Mouse (Mus musculus) stomach, embryonic 14.5 days (tissue): ENCODE data around the gene Phf23. TPM values are rescaled to one million over a fixed set of nuclear protein-coding genes. Genes with fewer than 3 reads are reported as not detected.
A peak's percentile ranks its signal among the peaks of the same experiment; 100 is the strongest.

Experiments
- ATAC-seq: fragments of 200-750 bp; cut with Nextera tagmentation; 2 replicates; pipeline ENCODE4 v1.8.0; 2017; ENCODE audit warnings: low read depth, moderate TSS enrichment; ENCODE audit not compliant: insufficient number of reproducible peaks, insufficient read depth, low FRiP score
- H3K27ac ChIP-seq: fragments of 300-500 bp; sonication (generic); 2 replicates; pipeline ENCODE4 v1.5.1; 2014; ENCODE audit warnings: mild to moderate bottlenecking, low read length, moderate library complexity, mixed read lengths
- H3K27me3 ChIP-seq: fragments of 300-500 bp; sonication (generic); 2 replicates; pipeline ENCODE4 v1.6.1; 2014; ENCODE audit warnings: low read length, control low read depth, mixed read lengths; ENCODE audit not compliant: control insufficient read depth, insufficient read depth
- H3K36me3 ChIP-seq: fragments of 300-500 bp; sonication (generic); 2 replicates; pipeline ENCODE4 v1.6.1; 2014; ENCODE audit warnings: mild to moderate bottlenecking, control low read depth, low read length, moderate library complexity, mixed read lengths; ENCODE audit not compliant: control insufficient read depth, insufficient read depth
- H3K4me1 ChIP-seq: fragments of 300-500 bp; sonication (generic); 2 replicates; pipeline ENCODE4 v1.6.1; 2014; ENCODE audit warnings: low read length, control low read depth, mixed read lengths; ENCODE audit not compliant: control insufficient read depth, insufficient read depth
- H3K4me2 ChIP-seq: fragments of 300-500 bp; sonication (generic); replicated peaks from 2 replicates; pipeline ENCODE4 v1.6.1; 2014; ENCODE audit warnings: low read depth, low read length, control low read depth
- H3K4me3 ChIP-seq: fragments of 300-500 bp; sonication (generic); 2 replicates; pipeline ENCODE4 v1.5.1; 2014; ENCODE audit warnings: low read depth, low read length, control low read depth
- H3K9ac ChIP-seq: fragments of 300-500 bp; sonication (generic); replicated peaks from 2 replicates; pipeline ENCODE4 v1.6.1; 2014; ENCODE audit warnings: low read depth, mild to moderate bottlenecking, control low read depth, low read length, moderate library complexity, mixed read lengths
- H3K9me3 ChIP-seq: fragments of 300-500 bp; sonication (generic); 2 replicates; pipeline ENCODE4 v1.6.1; 2016; ENCODE audit warnings: low read depth, low read length, control low read depth; ENCODE audit not compliant: control insufficient read depth
- whole genome bisulfite sequencing: fragments of 180-500 bp; shearing (Covaris S2); extraction: QIAGEN DNeasy Blood & Tissue Kit; methylation state at CpG from one replicate; pipeline ENCODE4 v1.1.7; 2014; 5-methylcytosine and 5-hydroxymethylcytosine counted together
- polyA plus RNA-seq: library from polyadenylated mRNA; unstranded; fragments of >200 nt; fragmentation: Nextera tagmentation; extraction: Ambion mirVana; gene quantifications from 2 replicates; pipeline ENCODE4 v1.2.1, GENCODE M21; 2014

Gene Phf23
- polyA plus RNA-seq, 1 experiment from 2014 or later, result 47.9 TPM

GRCm38 (mm10) chr11:69992396-69992795 is 3.2 kb upstream of the Phf23 start:
- no peaks in the 10 kb centered on the region for H3K27me3 ChIP-seq
- H3K4me1 ChIP-seq, result peaks cover 10% of the 10 kb centered on the region
- H3K4me2 ChIP-seq, result peak overlapping the region; percentile 63
- peak overlapping the region; percentile 74 for H3K4me3 ChIP-seq
- ATAC-seq, result no peak
- H3K27ac ChIP-seq, result no peak overlapping the region
- H3K9ac ChIP-seq, result peak overlapping the region; percentile 81
- 77% methylated on average over 10 of the region's 10 CpGs for WGBS
- H3K36me3 ChIP-seq, result peaks cover 24% of the 10 kb centered on the region
- no peaks in the 10 kb centered on the region for H3K9me3 ChIP-seq

GRCm38 (mm10) chr11:69992932-69993331 is 2.6 kb upstream of the Phf23 start:
- ATAC-seq, result no peak
- H3K9me3 ChIP-seq, result no peaks in the 10 kb centered on the region
- peak overlapping the region; percentile 63 for H3K4me2 ChIP-seq
- H3K36me3 ChIP-seq, result peaks cover 28% of the 10 kb centered on the region
- 0 out of 2 replicates have a peak overlapping the region, but pooled peaks have one; percentile 81 for H3K9ac ChIP-seq
- H3K27ac ChIP-seq, result no peak overlapping the region
- H3K4me1 ChIP-seq, result peaks cover 15% of the 10 kb centered on the region
- H3K27me3 ChIP-seq, result no peaks in the 10 kb centered on the region
- peak overlapping the region; percentile 74; the same call in 1 of the 2 replicates for H3K4me3 ChIP-seq
- WGBS, result 83% methylated on average over 3 of the region's 3 CpGs

- peaks cover 29% of the 10 kb centered on the region for H3K36me3 ChIP-seq
- 0 out of 2 replicates have a peak overlapping the region, but pooled peaks have one; percentile 65 for H3K4me3 ChIP-seq
- no peak overlapping the region for H3K9ac ChIP-seq
- no peak for ATAC-seq
- no peaks in the 10 kb centered on the region for H3K9me3 ChIP-seq
- H3K4me2 ChIP-seq, result peak overlapping the region; percentile 30; the same call in 1 of the 2 replicates
- 88% methylated on average over 11 of the region's 11 CpGs for WGBS
- peaks cover 15% of the 10 kb centered on the region for H3K4me1 ChIP-seq
- no peak overlapping the region for H3K27ac ChIP-seq
- no peaks in the 10 kb centered on the region for H3K27me3 ChIP-seq
These were observed 1.0 kb upstream of the Phf23 start for GRCm38 (mm10) chr11:69994401-69995090.

GRCm38 (mm10) chr11:69996161-69997061 is 834 bp downstream of the Phf23 start:
- Histone ChIP-seq H3K4me1 (peaks cover 16% of the 10 kb centered on the region), H3K9me3 (no peaks in the 10 kb centered on the region)
- 2% methylated on average over 65 of the region's 66 CpGs for WGBS

GRCm38 (mm10) chr11:69997070-69997509 is 1.5 kb downstream of the Phf23 start:
- Histone ChIP-seq H3K27ac (peak overlapping the region; percentile 99), H3K9ac (peak overlapping the region; percentile 98), H3K4me2 (peak overlapping the region; percentile 46), H3K4me1 (peaks cover 22% of the 10 kb centered on the region), H3K4me3 (peak overlapping the region; percentile 65), H3K27me3 (no peaks in the 10 kb centered on the region), H3K9me3 (no peaks in the 10 kb centered on the region), H3K36me3 (peaks cover 33% of the 10 kb centered on the region)
- peak; percentile 60 for ATAC-seq
- WGBS, result 1% methylated on average over 42 of the region's 44 CpGs

More at GRCm38 (mm10) chr11:69996161-69997061, 834 bp downstream of the Phf23 start:
- H3K27ac ChIP-seq, result peak overlapping the region; percentile 99
- no peaks in the 10 kb centered on the region for H3K27me3 ChIP-seq
- peak overlapping the region; percentile 98 for H3K9ac ChIP-seq
- H3K36me3 ChIP-seq, result peaks cover 33% of the 10 kb centered on the region
- H3K4me3 ChIP-seq, result peak overlapping the region; percentile 65
- ATAC-seq, result peak; percentile 4; the same call in 1 of the 2 replicates
- H3K4me2 ChIP-seq, result peak overlapping the region; percentile 46

GRCm38 (mm10) chr11:69998567-69999491 is 3.3 kb downstream of the Phf23 start:
- Histone ChIP-seq H3K9ac (no peak overlapping the region), H3K27ac (no peak overlapping the region), H3K27me3 (no peaks in the 10 kb centered on the region), H3K4me1 (peaks cover 23% of the 10 kb centered on the region), H3K4me3 (no peak overlapping the region), H3K4me2 (no peak overlapping the region), H3K9me3 (no peaks in the 10 kb centered on the region), H3K36me3 (peaks cover 26% of the 10 kb centered on the region)
- 92% methylated on average over 27 of the region's 27 CpGs for WGBS
- ATAC-seq, result no peak

- H3K36me3 ChIP-seq, result peaks cover 26% of the 10 kb centered on the region
- H3K4me3 ChIP-seq, result no peak overlapping the region
- H3K9ac ChIP-seq, result no peak overlapping the region
- peaks cover 23% of the 10 kb centered on the region for H3K4me1 ChIP-seq
- H3K4me2 ChIP-seq, result peak overlapping the region; percentile 27; the same call in 1 of the 2 replicates
- no peaks in the 10 kb centered on the region for H3K9me3 ChIP-seq
- WGBS, result 79% methylated on average over 8 of the region's 8 CpGs
- no peak for ATAC-seq
- H3K27ac ChIP-seq, result peak overlapping the region; percentile 97; the same call in 1 of the 2 replicates
- no peaks in the 10 kb centered on the region for H3K27me3 ChIP-seq
These were observed 4.1 kb downstream of the Phf23 start for GRCm38 (mm10) chr11:69999666-70000065.
